ENCODE assay signal across 9 mouse cellular contexts in genomic region chr13:83525716-83526005, GRCm38 (mm10). TPM values are rescaled to one million over a fixed set of nuclear protein-coding genes. Genes with fewer than 3 reads are reported as not detected.
DNase-seq lines count a peak whose midpoint lies in the region; ATAC-seq and TF ChIP-seq lines count a peak whose summit lies in the region.
"Had no signal": no experiment of that assay in that cellular context is flagged by ENCODE, and none has a peak within 500 bp of the region (broad histone marks: within the 10 kb centered on the region; RNA-seq: fewer than 3 reads in every experiment).

No protein-coding gene starts in this region.

- H3K9me3 ChIP-seq in forebrain, embryonic 10.5 days = no peaks in the 10 kb centered on the region
- H3K9me3 ChIP-seq in forebrain, embryonic 11.5 days (ENCODE audit: control insufficient read depth, low read length) = no peaks in the 10 kb centered on the region
- no peaks in the 10 kb centered on the region for H3K9me3 ChIP-seq in liver, embryonic 14.5 days (ENCODE audit: control insufficient read depth, low read length)
- no peaks in the 10 kb centered on the region for H3K9me3 ChIP-seq in stomach, postnatal 0 days (ENCODE audit: control insufficient read depth, low read length)

- no peak for ATAC-seq in forebrain, embryonic 11.5 days (replicated peaks; ENCODE audit: low FRiP score)
- no peak for ATAC-seq in liver, embryonic 14.5 days (ENCODE audit: insufficient read depth)
- ATAC-seq in stomach, postnatal 0 days (ENCODE audit: low FRiP score, low TSS enrichment) = no peak

- H3K4me2 ChIP-seq in forebrain, embryonic 11.5 days (ENCODE audit: low read depth, low read length, severe bottlenecking) = no peak overlapping the region; the same call in 1 of the 2 replicates
- peak overlapping the region; percentile 76 for H3K4me2 ChIP-seq in liver, embryonic 14.5 days (ENCODE audit: low read depth)
- H3K4me2 ChIP-seq in stomach, postnatal 0 days (replicated peaks; ENCODE audit: low read depth) = peak overlapping the region; percentile 51

- H3K4me1 ChIP-seq in forebrain, embryonic 10.5 days = peaks cover 13% of the 10 kb centered on the region
- H3K4me1 ChIP-seq in forebrain, embryonic 11.5 days (replicated peaks; ENCODE audit: control insufficient read depth, insufficient read depth, low read length) = no peaks in the 10 kb centered on the region
- H3K4me1 ChIP-seq in spleen, adult 2 months (ENCODE audit: control insufficient read depth, insufficient read depth, insufficient read length) = peaks cover 2% of the 10 kb centered on the region
- H3K4me1 ChIP-seq in liver, embryonic 14.5 days (replicated peaks; ENCODE audit: control insufficient read depth in 2 of 2, insufficient read depth in 2 of 2, low read length in 1 of 2) = peaks cover 0 to 9% of the 10 kb centered on the region in 2 experiments; a peak in 1 of 4 replicates
- no peaks in the 10 kb centered on the region for H3K4me1 ChIP-seq in stomach, postnatal 0 days (replicated peaks; ENCODE audit: control insufficient read depth, insufficient read depth)

- no peak for DNase-seq in forebrain, embryonic 10.5 days (ENCODE audit: extremely low spot score, low spot score)
- DNase-seq in forebrain, embryonic 11.5 days (ENCODE audit: low spot score) = no peak
- DNase-seq in spleen, adult 2 months (ENCODE audit: low read depth in 1 of 2, low spot score in 2 of 2) = no peak
- no peak for DNase-seq in spleen, postnatal 36 days (ENCODE audit: low spot score in 2 of 2)
- DNase-seq in liver, embryonic 14.5 days (ENCODE audit: low read depth in 3 of 3, low spot score in 3 of 3) = no peak
- DNase-seq in stomach, postnatal 0 days (ENCODE audit: low spot score) = no peak
- no peak for DNase-seq in spleen, postnatal 4 days (ENCODE audit: low spot score in 2 of 2)
- no peak for DNase-seq in cerebellum, adult 9-11 months
- DNase-seq: gastrocnemius, postnatal 14 days had no signal

- H3K36me3 ChIP-seq in forebrain, embryonic 10.5 days (replicated peaks) = no peaks in the 10 kb centered on the region
- H3K36me3 ChIP-seq in forebrain, embryonic 11.5 days (ENCODE audit: control insufficient read depth, insufficient read depth, low read length) = no peaks in the 10 kb centered on the region
- H3K36me3 ChIP-seq in spleen, adult 2 months (ENCODE audit: control insufficient read depth, insufficient read depth, low read length) = no peaks in the 10 kb centered on the region
- H3K36me3 ChIP-seq in liver, embryonic 14.5 days (replicated peaks; ENCODE audit: control insufficient read depth, insufficient read depth, low read depth) = no peaks in the 10 kb centered on the region
- no peaks in the 10 kb centered on the region for H3K36me3 ChIP-seq in stomach, postnatal 0 days (ENCODE audit: control insufficient read depth, insufficient read depth, low read length)

- no peak overlapping the region for H3K9ac ChIP-seq in forebrain, embryonic 11.5 days (ENCODE audit: low read length)
- no peak overlapping the region for H3K9ac ChIP-seq in liver, embryonic 14.5 days (replicated peaks)
- no peak overlapping the region for H3K9ac ChIP-seq in stomach, postnatal 0 days (ENCODE audit: low read length)

- H3K4me3 ChIP-seq in forebrain, embryonic 10.5 days = peak overlapping the region; percentile 66
- H3K4me3 ChIP-seq in forebrain, embryonic 11.5 days (ENCODE audit: low read depth, low read length) = no peak overlapping the region
- peak overlapping the region; percentile 79 for H3K4me3 ChIP-seq in spleen, adult 2 months (ENCODE audit: extremely low read depth, insufficient read depth, insufficient read length)
- peak overlapping the region; percentile 50 to 65 for H3K4me3 ChIP-seq in liver, embryonic 14.5 days (ENCODE audit: insufficient read depth in 1 of 2, low read depth in 2 of 2, low read length in 2 of 2)
- H3K4me3 ChIP-seq in stomach, postnatal 0 days (ENCODE audit: low read depth, low read length) = peak overlapping the region; percentile 67

- TF ChIP-seq CTCF in spleen, adult 2 months (IDR thresholded peaks at IDR 0.05; ENCODE audit: extremely low read depth, insufficient read depth, insufficient read length, insufficient replicate concordance) = no peak
- TF ChIP-seq CTCF in liver, embryonic 14.5 days (IDR thresholded peaks at IDR 0.05; ENCODE audit: low read depth) = no peak
- no peak for TF ChIP-seq CTCF in stomach, postnatal 0 days (IDR thresholded peaks at IDR 0.05; ENCODE audit: low read depth)

- H3K27ac ChIP-seq in forebrain, embryonic 10.5 days = no peak overlapping the region
- no peak overlapping the region for H3K27ac ChIP-seq in forebrain, embryonic 11.5 days (ENCODE audit: low read depth, low read length)
- peak overlapping the region; percentile 93 for H3K27ac ChIP-seq in spleen, adult 2 months (ENCODE audit: insufficient read depth, low read length)
- H3K27ac ChIP-seq in liver, embryonic 14.5 days = no peak overlapping the region
- no peak overlapping the region; the same call in 1 of the 2 replicates for H3K27ac ChIP-seq in stomach, postnatal 0 days (replicated peaks)

- 65% methylated on average over 2 of the region's 2 CpGs for WGBS in forebrain, embryonic 10.5 days
- 36% methylated on average over 2 of the region's 2 CpGs for WGBS in forebrain, embryonic 11.5 days
- WGBS in spleen, adult 2 months = 13% methylated on average over 2 of the region's 2 CpGs
- 17% methylated on average over 2 of the region's 2 CpGs for WGBS in liver, embryonic 14.5 days (ENCODE audit: insufficient replicate concordance)
- WGBS in stomach, postnatal 0 days = 24% methylated on average over 2 of the region's 2 CpGs

- TF ChIP-seq EP300 in liver, embryonic 14.5 days (IDR thresholded peaks at IDR 0.05; ENCODE audit: low read depth) = no peak
- no peak for TF ChIP-seq EP300 in stomach, postnatal 0 days (optimal IDR thresholded peaks at IDR 0.05)

- TF ChIP-seq POLR2A in spleen, adult 2 months (IDR thresholded peaks at IDR 0.05; ENCODE audit: low read depth, low read length) = no peak

- H3K27me3 ChIP-seq in forebrain, embryonic 10.5 days (ENCODE audit: poor library complexity, severe bottlenecking) = peaks cover 33% of the 10 kb centered on the region
- H3K27me3 ChIP-seq in forebrain, embryonic 11.5 days (ENCODE audit: control insufficient read depth, insufficient read depth, low read length) = no peaks in the 10 kb centered on the region
- no peaks in the 10 kb centered on the region; the same call in 1 of the 2 replicates for H3K27me3 ChIP-seq in spleen, adult 2 months (ENCODE audit: control insufficient read depth, insufficient read depth, low read length)
- H3K27me3 ChIP-seq in liver, embryonic 14.5 days (ENCODE audit: control insufficient read depth, insufficient read depth, low read length) = no peaks in the 10 kb centered on the region; the same call in 1 of the 2 replicates
- H3K27me3 ChIP-seq in stomach, postnatal 0 days (ENCODE audit: control insufficient read depth, insufficient read depth, low read length) = no peaks in the 10 kb centered on the region

RNA-seq across cellular contexts. Expression of gene Mef2c, which starts 21.8 kb away (rescaled TPM):
- 13.9 and 16.8 TPM in 2 replicates for polyA plus RNA-seq in forebrain, embryonic 10.5 days (2016; fragmentation: Nextera tagmentation; extraction: Ambion mirVana)
- polyA plus RNA-seq in forebrain, embryonic 11.5 days (2014; fragmentation: Nextera tagmentation; extraction: Ambion mirVana) = 18.0 and 19.0 TPM in 2 replicates
- 59.4 and 99.8 TPM in 2 replicates for polyA plus RNA-seq in spleen, adult 2 months (2012; rRNA removed)
- 2.3 and 3.2 TPM in 2 replicates for polyA plus RNA-seq in liver, embryonic 14.5 days (2012; rRNA removed)
- 8.3 and 8.7 TPM in 2 replicates for polyA plus RNA-seq in liver, embryonic 14.5 days (2014; fragmentation: Nextera tagmentation; extraction: Ambion mirVana)
- 18.4 and 22.7 TPM in 2 replicates for polyA plus RNA-seq in stomach, postnatal 0 days (2015; fragmentation: Nextera tagmentation; extraction: Ambion mirVana)
